Mouse (Mus musculus): ENCODE results near the gene Stat5b.

Gene Stat5b

GRCm38 (mm10) chr11:100836923-100837702 lies 13.4 kb downstream of the Stat5b start:
- no peak for DNase-seq

GRCm38 (mm10) chr11:100833466-100833865 lies 17.1 kb downstream of the Stat5b start:
- DNase-seq: no peak

GRCm38 (mm10) chr11:100831396-100831795 lies 19.1 kb downstream of the Stat5b start:
- no peak for DNase-seq

GRCm38 (mm10) chr11:100829691-100830090 lies 20.8 kb downstream of the Stat5b start:
- DNase-seq: no peak

- no peak for DNase-seq
These were observed 21.8 kb downstream of the Stat5b start for GRCm38 (mm10) chr11:100828676-100829151.

- DNase-seq: peak; percentile 23
These were observed 24.2 kb downstream of the Stat5b start for GRCm38 (mm10) chr11:100826161-100826866.

- no peak for DNase-seq
These were observed 25.1 kb downstream of the Stat5b start for GRCm38 (mm10) chr11:100825451-100825850.

GRCm38 (mm10) chr11:100824496-100824895 lies 26.0 kb downstream of the Stat5b start:
- DNase-seq: no peak

GRCm38 (mm10) chr11:100823543-100824313 lies 26.8 kb downstream of the Stat5b start:
- DNase-seq: no peak

GRCm38 (mm10) chr11:100822365-100822764 lies 28.2 kb downstream of the Stat5b start:
- no peak for DNase-seq

- DNase-seq: no peak
These were observed 28.8 kb downstream of the Stat5b start for GRCm38 (mm10) chr11:100821605-100822220.

GRCm38 (mm10) chr11:100820047-100820446 lies 30.5 kb downstream of the Stat5b start:
- no peak for DNase-seq

- no peak for DNase-seq
These were observed 30.9 kb downstream of the Stat5b start for GRCm38 (mm10) chr11:100819626-100820025.

GRCm38 (mm10) chr11:100819048-100819447 lies 31.5 kb downstream of the Stat5b start:
- no peak for DNase-seq

GRCm38 (mm10) chr11:100818359-100819012 lies 32.0 kb downstream of the Stat5b start:
- no peak for DNase-seq

- no peak for DNase-seq
These were observed 33.2 kb downstream of the Stat5b start for GRCm38 (mm10) chr11:100817311-100817710.

- DNase-seq: no peak
These were observed 33.7 kb downstream of the Stat5b start for GRCm38 (mm10) chr11:100816801-100817200.

- no peak for DNase-seq
These were observed 34.2 kb downstream of the Stat5b start for GRCm38 (mm10) chr11:100816342-100816741.

GRCm38 (mm10) chr11:100814498-100814897 lies 36.0 kb downstream of the Stat5b start:
- no peak for DNase-seq

- no peak for DNase-seq
These were observed 39.4 kb downstream of the Stat5b start for GRCm38 (mm10) chr11:100811132-100811531.

GRCm38 (mm10) chr11:100810516-100810915 lies 40.0 kb downstream of the Stat5b start:
- no peak for DNase-seq

All from right cerebral cortex, postnatal 25 days (tissue).